Mouse (Mus musculus) hindbrain, postnatal 0 days (tissue): ENCODE measurements around the gene Nbea. TPM values are rescaled to one million over a fixed set of nuclear protein-coding genes. Genes with fewer than 3 reads are reported as not detected.
"Not testable (repeated sequence)": the region's sequence is repeated elsewhere in the genome, so short reads cannot be mapped to it uniquely, and the experiment has no call there.

Source experiments
- ATAC-seq: fragments of 200-750 bp; cut with Nextera tagmentation; 2 replicates; pipeline ENCODE4 v1.8.0; 2017; ENCODE audit warnings: mild to moderate bottlenecking, moderate TSS enrichment, moderate library complexity
- DNase-seq: peaks from one replicate; pipeline ENCODE4 v3.0.0-alpha.2; 2015; ENCODE audit warnings: low spot score
- H3K27ac ChIP-seq: fragments of 300-500 bp; sonication (generic); 2 replicates; pipeline ENCODE4 v1.5.1; 2014; ENCODE audit warnings: mild to moderate bottlenecking
- H3K27me3 ChIP-seq: fragments of 300-500 bp; sonication (generic); 2 replicates; pipeline ENCODE4 v1.6.1; 2014; ENCODE audit warnings: low read length, mixed read lengths; ENCODE audit not compliant: insufficient read depth
- H3K36me3 ChIP-seq: fragments of 300-500 bp; sonication (generic); 2 replicates; pipeline ENCODE4 v1.6.1; 2014; ENCODE audit warnings: low read length, mixed read lengths; ENCODE audit not compliant: insufficient read depth
- H3K4me1 ChIP-seq: fragments of 300-500 bp; sonication (generic); 2 replicates; pipeline ENCODE4 v1.6.1; 2014; ENCODE audit warnings: antibody characterized with exemption, low read length, mixed read lengths; ENCODE audit not compliant: insufficient read depth
- H3K4me2 ChIP-seq: fragments of 300-500 bp; sonication (generic); 2 replicates; pipeline ENCODE4 v1.6.1; 2014; ENCODE audit warnings: low read depth, mild to moderate bottlenecking, low read length, moderate library complexity, mixed read lengths
- H3K4me3 ChIP-seq: fragments of 300-500 bp; sonication (generic); 2 replicates; pipeline ENCODE4 v1.5.1; 2014; ENCODE audit warnings: low read length
- H3K9ac ChIP-seq: fragments of 300-500 bp; sonication (generic); replicated peaks from 2 replicates; pipeline ENCODE4 v1.6.1; 2014; ENCODE audit warnings: mild to moderate bottlenecking, low read length, moderate library complexity, mixed read lengths
- H3K9me3 ChIP-seq: fragments of 300-500 bp; sonication (generic); 2 replicates; pipeline ENCODE4 v1.6.1; 2016; ENCODE audit warnings: low read length, mixed read lengths
- CTCF ChIP-seq: IDR thresholded peaks from 2 replicates; pipeline ENCODE4 v1.5.1; 2016; ENCODE audit warnings: antibody characterized with exemption, control low read depth, low read depth
- WGBS: fragments of 180-500 bp; shearing (Covaris S2); extraction: QIAGEN DNeasy Blood & Tissue Kit; methylation state at CpG from one replicate; pipeline ENCODE4 v1.1.7; 2014; 5-methylcytosine and 5-hydroxymethylcytosine counted together
- polyA plus RNA-seq: library from polyadenylated mRNA; unstranded; fragments of >200 nt; fragmentation: Nextera tagmentation; extraction: Ambion mirVana; gene quantifications from 2 replicates; pipeline ENCODE4 v1.2.1, GENCODE M21; 2015
- total RNA-seq: library from RNA; depleted of rRNA; stranded (reverse); fragments of >200 nt; gene quantifications from 2 replicates; pipeline ENCODE4 v1.2.3, GENCODE M21; 2014

The Nbea gene
- total and polyA plus RNA-seq, 2 experiments from 2014 or later: 53.4 to 190 TPM

GRCm38 (mm10) chr3:55978361-55978760 is 205.1 kb downstream of the Nbea start:
- 85% methylated on average over 2 of the region's 2 CpGs for WGBS
- Histone ChIP-seq H3K4me1 (no peaks in the 10 kb centered on the region), H3K36me3 (peaks cover 15% of the 10 kb centered on the region; the same call in 1 of the 2 replicates), H3K27me3 (no peaks in the 10 kb centered on the region), H3K4me3 (no peak overlapping the region), H3K9me3 (no peaks in the 10 kb centered on the region), H3K27ac (no peak overlapping the region), H3K4me2 (no peak overlapping the region), H3K9ac (no peak overlapping the region)
- no peak for ATAC-seq
- no peak for DNase-seq
- no peak for TF ChIP-seq CTCF

GRCm38 (mm10) chr3:55976986-55977385 is 206.5 kb downstream of the Nbea start:
- not testable (repeated sequence) for H3K9ac ChIP-seq, H3K4me1 ChIP-seq, H3K27me3 ChIP-seq, H3K27ac ChIP-seq, DNase-seq, H3K4me3 ChIP-seq, H3K4me2 ChIP-seq, H3K9me3 ChIP-seq, ATAC-seq, H3K36me3 ChIP-seq
- WGBS: 96% methylated on average over 14 of the region's 14 CpGs

GRCm38 (mm10) chr3:55965723-55966156 is 217.8 kb downstream of the Nbea start:
- no peak overlapping the region for H3K27ac ChIP-seq
- peak; percentile 79 for ATAC-seq

GRCm38 (mm10) chr3:55963032-55963431 is 220.5 kb downstream of the Nbea start:
- no peaks in the 10 kb centered on the region for H3K4me1 ChIP-seq
- no peak for DNase-seq
- 0 out of 2 replicates have a peak overlapping the region, but pooled peaks have one; percentile 3 for H3K27ac ChIP-seq
- H3K27me3 ChIP-seq: no peaks in the 10 kb centered on the region
- ATAC-seq: peak; percentile 62; the same call in 1 of the 2 replicates
- 71% methylated on average over 8 of the region's 8 CpGs for WGBS
- no peak overlapping the region for H3K4me3 ChIP-seq
- H3K9ac ChIP-seq: no peak overlapping the region
- no peak for TF ChIP-seq CTCF
- H3K4me2 ChIP-seq: no peak overlapping the region
- no peaks in the 10 kb centered on the region for H3K9me3 ChIP-seq
- H3K36me3 ChIP-seq: peaks cover 5% of the 10 kb centered on the region; the same call in 1 of the 2 replicates

More at GRCm38 (mm10) chr3:55965723-55966156, 217.8 kb downstream of the Nbea start:
- 22% methylated on average over 10 of the region's 10 CpGs for WGBS
- H3K4me1 ChIP-seq: no peaks in the 10 kb centered on the region
- no peaks in the 10 kb centered on the region for H3K9me3 ChIP-seq
- no peaks in the 10 kb centered on the region for H3K27me3 ChIP-seq
- peaks cover 6% of the 10 kb centered on the region; the same call in 1 of the 2 replicates for H3K36me3 ChIP-seq
- no peak overlapping the region for H3K4me3 ChIP-seq
- TF ChIP-seq CTCF: no peak
- peak; percentile 58 for DNase-seq
- H3K4me2 ChIP-seq: no peak overlapping the region; the same call in 1 of the 2 replicates
- no peak overlapping the region for H3K9ac ChIP-seq

- Histone ChIP-seq H3K9ac (no peak overlapping the region), H3K27ac (no peak overlapping the region), H3K36me3 (peaks cover 4% of the 10 kb centered on the region; the same call in 1 of the 2 replicates), H3K9me3 (no peaks in the 10 kb centered on the region), H3K4me3 (no peak overlapping the region), H3K4me1 (no peaks in the 10 kb centered on the region), H3K4me2 (no peak overlapping the region), H3K27me3 (no peaks in the 10 kb centered on the region)
- whole genome bisulfite sequencing: 79% methylated on average over 5 of the region's 5 CpGs
- no peak for DNase-seq
- no peak for TF ChIP-seq CTCF
- no peak for ATAC-seq
These were observed 233.5 kb downstream of the Nbea start for GRCm38 (mm10) chr3:55949994-55950393.

GRCm38 (mm10) chr3:55949148-55949547 is 234.4 kb downstream of the Nbea start:
- 96% methylated on average over 2 of the region's 2 CpGs for WGBS
- H3K36me3 ChIP-seq: peaks cover 4% of the 10 kb centered on the region; the same call in 1 of the 2 replicates
- DNase-seq (no peak), ATAC-seq (no peak)
- H3K9me3 ChIP-seq: no peaks in the 10 kb centered on the region
- no peak overlapping the region for H3K9ac ChIP-seq
- no peak overlapping the region for H3K4me3 ChIP-seq
- no peaks in the 10 kb centered on the region for H3K27me3 ChIP-seq
- H3K4me2 ChIP-seq: no peak overlapping the region
- H3K4me1 ChIP-seq: no peaks in the 10 kb centered on the region
- no peak for TF ChIP-seq CTCF
- no peak overlapping the region for H3K27ac ChIP-seq

GRCm38 (mm10) chr3:55927343-55927742 is 256.2 kb downstream of the Nbea start:
- Histone ChIP-seq H3K4me2 (no peak overlapping the region), H3K36me3 (peaks cover 8% of the 10 kb centered on the region; the same call in 1 of the 2 replicates), H3K4me1 (no peaks in the 10 kb centered on the region), H3K9me3 (no peaks in the 10 kb centered on the region), H3K9ac (no peak overlapping the region), H3K27me3 (no peaks in the 10 kb centered on the region), H3K4me3 (no peak overlapping the region), H3K27ac (no peak overlapping the region)
- ATAC-seq (no peak), DNase-seq (no peak)
- WGBS: 73% methylated on average over 2 of the region's 2 CpGs
- TF ChIP-seq CTCF: no peak
